Mouse (Mus musculus): ENCODE measurements around the gene Adarb2. TPM values are rescaled to one million over a fixed set of nuclear protein-coding genes. Genes with fewer than 3 reads are reported as not detected.
A peak's percentile ranks its signal among the peaks of the same experiment; 100 is the strongest.

The Adarb2 gene
- polyA plus RNA-seq, 1 experiment from 2014 or later: 2.0 TPM

- Histone ChIP-seq H3K4me3 (no peak overlapping the region), H3K4me1 (no peaks in the 10 kb centered on the region), H3K27me3 (ENCODE audit: low read depth, poor library complexity, severe bottlenecking) (no peaks in the 10 kb centered on the region), H3K9me3 (replicated peaks) (no peaks in the 10 kb centered on the region), H3K27ac (replicated peaks) (no peak overlapping the region), H3K36me3 (no peaks in the 10 kb centered on the region)
- DNase-seq (ENCODE audit: low spot score): no peak
- WGBS: 76% methylated on average over 3 of the region's 3 CpGs
Measured at GRCm38 (mm10) chr13:8699831-8700230, 497.2 kb downstream of the Adarb2 start.

GRCm38 (mm10) chr13:8700981-8701380 is 498.3 kb downstream of the Adarb2 start:
- Histone ChIP-seq H3K27ac (replicated peaks) (no peak overlapping the region), H3K27me3 (ENCODE audit: low read depth, poor library complexity, severe bottlenecking) (no peaks in the 10 kb centered on the region), H3K36me3 (no peaks in the 10 kb centered on the region), H3K4me1 (no peaks in the 10 kb centered on the region), H3K4me3 (no peak overlapping the region), H3K9me3 (replicated peaks) (no peaks in the 10 kb centered on the region)
- no peak for DNase-seq (ENCODE audit: low spot score)
- 76% methylated on average over 4 of the region's 4 CpGs for WGBS

GRCm38 (mm10) chr13:8705296-8705695 is 502.6 kb downstream of the Adarb2 start:
- no peaks in the 10 kb centered on the region for H3K36me3 ChIP-seq
- H3K4me1 ChIP-seq: no peaks in the 10 kb centered on the region
- 62% methylated on average over 4 of the region's 4 CpGs for WGBS
- no peak for DNase-seq (ENCODE audit: low spot score)
- no peak overlapping the region for H3K27ac ChIP-seq (replicated peaks)
- no peaks in the 10 kb centered on the region for H3K27me3 ChIP-seq (ENCODE audit: low read depth, poor library complexity, severe bottlenecking)
- H3K4me3 ChIP-seq: no peak overlapping the region
- H3K9me3 ChIP-seq (replicated peaks): no peaks in the 10 kb centered on the region

GRCm38 (mm10) chr13:8713377-8713776 is 510.7 kb downstream of the Adarb2 start:
- Histone ChIP-seq H3K36me3 (no peaks in the 10 kb centered on the region), H3K9me3 (replicated peaks) (no peaks in the 10 kb centered on the region), H3K27me3 (ENCODE audit: low read depth, poor library complexity, severe bottlenecking) (no peaks in the 10 kb centered on the region), H3K4me3 (no peak overlapping the region), H3K27ac (replicated peaks) (no peak overlapping the region), H3K4me1 (no peaks in the 10 kb centered on the region)
- no peak for DNase-seq (ENCODE audit: low spot score)
- WGBS: 92% methylated on average over 6 of the region's 6 CpGs

- H3K9me3 ChIP-seq (replicated peaks): no peaks in the 10 kb centered on the region
- no peaks in the 10 kb centered on the region for H3K4me1 ChIP-seq
- no peaks in the 10 kb centered on the region for H3K27me3 ChIP-seq (ENCODE audit: low read depth, poor library complexity, severe bottlenecking)
- H3K36me3 ChIP-seq: no peaks in the 10 kb centered on the region
- no peak overlapping the region for H3K4me3 ChIP-seq
- H3K27ac ChIP-seq (replicated peaks): no peak overlapping the region
- DNase-seq (ENCODE audit: low spot score): no peak
- WGBS: 88% methylated on average over 10 of the region's 10 CpGs
Measured at GRCm38 (mm10) chr13:8729972-8730645, 527.4 kb downstream of the Adarb2 start.

GRCm38 (mm10) chr13:8737139-8737865 is 534.6 kb downstream of the Adarb2 start:
- Histone ChIP-seq H3K4me3 (no peak overlapping the region), H3K36me3 (no peaks in the 10 kb centered on the region), H3K27me3 (ENCODE audit: low read depth, poor library complexity, severe bottlenecking) (no peaks in the 10 kb centered on the region), H3K9me3 (replicated peaks) (no peaks in the 10 kb centered on the region; the same call in 1 of the 2 replicates), H3K27ac (replicated peaks) (no peak overlapping the region), H3K4me1 (no peaks in the 10 kb centered on the region)
- DNase-seq (ENCODE audit: low spot score): no peak
- WGBS: 76% methylated on average over 5 of the region's 5 CpGs

- WGBS: 91% methylated on average over 5 of the region's 5 CpGs
- Histone ChIP-seq H3K36me3 (no peaks in the 10 kb centered on the region), H3K27me3 (ENCODE audit: low read depth, poor library complexity, severe bottlenecking) (no peaks in the 10 kb centered on the region), H3K4me3 (no peak overlapping the region), H3K4me1 (no peaks in the 10 kb centered on the region), H3K27ac (replicated peaks) (no peak overlapping the region), H3K9me3 (replicated peaks) (no peaks in the 10 kb centered on the region; the same call in 1 of the 2 replicates)
- no peak for DNase-seq (ENCODE audit: low spot score)
Measured at GRCm38 (mm10) chr13:8742792-8743191, 540.1 kb downstream of the Adarb2 start.

GRCm38 (mm10) chr13:8744565-8744964 is 541.9 kb downstream of the Adarb2 start:
- DNase-seq (ENCODE audit: low spot score): peak; percentile 15
- Histone ChIP-seq H3K27ac (replicated peaks) (no peak overlapping the region), H3K27me3 (ENCODE audit: low read depth, poor library complexity, severe bottlenecking) (no peaks in the 10 kb centered on the region), H3K9me3 (replicated peaks) (no peaks in the 10 kb centered on the region; the same call in 1 of the 2 replicates), H3K36me3 (no peaks in the 10 kb centered on the region), H3K4me3 (no peak overlapping the region), H3K4me1 (no peaks in the 10 kb centered on the region)
- WGBS: 74% methylated on average over 3 of the region's 3 CpGs

- DNase-seq (ENCODE audit: low spot score): no peak
- WGBS: 80% methylated on average over 4 of the region's 4 CpGs
- Histone ChIP-seq H3K4me1 (no peaks in the 10 kb centered on the region), H3K9me3 (replicated peaks) (no peaks in the 10 kb centered on the region), H3K27me3 (ENCODE audit: low read depth, poor library complexity, severe bottlenecking) (no peaks in the 10 kb centered on the region), H3K36me3 (no peaks in the 10 kb centered on the region), H3K27ac (replicated peaks) (no peak overlapping the region), H3K4me3 (no peak overlapping the region)
Measured at GRCm38 (mm10) chr13:8745596-8745995, 542.9 kb downstream of the Adarb2 start.

GRCm38 (mm10) chr13:8749451-8749850 is 546.8 kb downstream of the Adarb2 start:
- no peaks in the 10 kb centered on the region for H3K27me3 ChIP-seq (ENCODE audit: low read depth, poor library complexity, severe bottlenecking)
- H3K4me1 ChIP-seq: no peaks in the 10 kb centered on the region
- no peak overlapping the region for H3K4me3 ChIP-seq
- DNase-seq (ENCODE audit: low spot score): no peak
- H3K9me3 ChIP-seq (replicated peaks): no peaks in the 10 kb centered on the region
- no peaks in the 10 kb centered on the region for H3K36me3 ChIP-seq
- no peak overlapping the region for H3K27ac ChIP-seq (replicated peaks)
- 90% methylated on average over 6 of the region's 6 CpGs for WGBS

- H3K27ac ChIP-seq (replicated peaks): no peak overlapping the region
- H3K27me3 ChIP-seq (ENCODE audit: low read depth, poor library complexity, severe bottlenecking): no peaks in the 10 kb centered on the region
- no peaks in the 10 kb centered on the region for H3K4me1 ChIP-seq
- DNase-seq (ENCODE audit: low spot score): no peak
- H3K36me3 ChIP-seq: no peaks in the 10 kb centered on the region
- no peak overlapping the region for H3K4me3 ChIP-seq
- 62% methylated on average over 8 of the region's 8 CpGs for WGBS
- H3K9me3 ChIP-seq (replicated peaks): no peaks in the 10 kb centered on the region
Measured at GRCm38 (mm10) chr13:8760940-8761339, 558.3 kb downstream of the Adarb2 start.

- Histone ChIP-seq H3K4me1 (peaks cover 5% of the 10 kb centered on the region), H3K36me3 (no peaks in the 10 kb centered on the region), H3K27me3 (ENCODE audit: low read depth, poor library complexity, severe bottlenecking) (no peaks in the 10 kb centered on the region), H3K9me3 (replicated peaks) (no peaks in the 10 kb centered on the region; the same call in 1 of the 2 replicates), H3K27ac (replicated peaks) (no peak overlapping the region), H3K4me3 (no peak overlapping the region)
- no peak for DNase-seq (ENCODE audit: low spot score)
- WGBS: 94% methylated on average over 7 of the region's 7 CpGs
Measured at GRCm38 (mm10) chr13:8769654-8770227, 567.1 kb downstream of the Adarb2 start.

GRCm38 (mm10) chr13:8770616-8771015 is 568.0 kb downstream of the Adarb2 start:
- WGBS: 90% methylated on average over 4 of the region's 4 CpGs
- H3K36me3 ChIP-seq: no peaks in the 10 kb centered on the region
- DNase-seq (ENCODE audit: low spot score): no peak

More at GRCm38 (mm10) chr13:8770616-8771015, 568.0 kb downstream of the Adarb2 start:
- no peaks in the 10 kb centered on the region for H3K27me3 ChIP-seq (ENCODE audit: low read depth, poor library complexity, severe bottlenecking)
- H3K4me1 ChIP-seq: peaks cover 9% of the 10 kb centered on the region
- no peak overlapping the region for H3K4me3 ChIP-seq
- H3K9me3 ChIP-seq (replicated peaks): no peaks in the 10 kb centered on the region; the same call in 1 of the 2 replicates
- H3K27ac ChIP-seq (replicated peaks): no peak overlapping the region

Measured in midbrain, embryonic 10.5 days (tissue).